Mouse (Mus musculus) lung, postnatal 0 days (tissue): ENCODE measurements at regions not wholly inside any gene's neighbourhood (a gene's known extent, or its start where the extent isn't known, plus 50 kb on each side); places are given as distances from the start of the nearest gene placed in this dataset.

Experiments used
- CTCF ChIP-seq: IDR thresholded peaks from 2 replicates; pipeline ENCODE4 v1.5.1; 2016; ENCODE audit warnings: antibody characterized with exemption, mild to moderate bottlenecking
- EP300 ChIP-seq: IDR thresholded peaks from 2 replicates; pipeline ENCODE4 v1.6.1; 2016; ENCODE audit warnings: antibody characterized with exemption, mild to moderate bottlenecking, control low read depth

DNA sequence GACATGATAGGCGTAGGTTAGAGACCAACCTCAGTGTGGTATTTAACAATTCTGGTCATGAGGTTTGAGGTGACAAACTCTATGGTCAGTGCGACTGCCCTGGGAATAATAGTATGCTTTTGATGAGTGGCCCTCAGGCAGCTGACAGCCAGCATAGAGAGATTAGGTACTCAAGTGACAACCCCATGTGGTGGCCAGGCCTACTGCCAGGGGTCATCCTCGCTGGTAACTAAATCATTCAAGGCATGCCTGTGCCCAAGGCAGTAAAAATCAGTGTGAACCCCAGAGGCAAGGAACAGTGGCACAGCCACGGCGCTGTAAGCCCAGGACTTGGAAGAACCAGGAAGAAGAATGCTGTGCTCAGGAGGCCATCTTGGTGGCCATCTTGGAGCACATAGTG is 134.6 kb upstream of the Jarid2 start:
- TF ChIP-seq CTCF (no peak), EP300 (no peak)
